ENCODE assay signal across 10 mouse cellular contexts in the genomic region with DNA sequence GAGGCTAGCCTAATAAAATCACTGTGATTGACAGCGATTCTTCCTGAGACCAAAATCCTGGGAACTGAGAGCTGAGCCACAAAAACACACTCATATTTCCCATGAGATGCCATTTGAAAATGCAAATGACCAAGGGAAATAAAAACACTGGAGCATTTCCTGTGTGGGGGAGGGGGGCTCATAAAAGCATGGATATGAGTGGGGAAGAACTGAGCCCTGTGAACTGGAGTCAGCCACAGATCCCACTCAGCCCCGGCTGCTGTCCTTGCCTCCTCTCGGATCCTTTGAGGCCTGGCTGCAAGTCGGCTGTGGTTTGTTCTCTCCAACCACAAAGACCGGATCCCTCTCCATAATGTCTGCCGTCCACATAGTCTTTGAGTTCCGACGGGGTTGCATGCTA.
A peak's percentile ranks its signal among the peaks of the same experiment; 100 is the strongest.
DNase-seq lines count a peak whose midpoint lies in the region; ATAC-seq lines count a peak whose summit lies in the region.
"Had no signal": no experiment of that assay in that cellular context is flagged by ENCODE, and none has a peak within 500 bp of the region (broad histone marks: within the 10 kb centered on the region; RNA-seq: fewer than 3 reads in every experiment).

No protein-coding gene starts in this region.

- H3K9ac ChIP-seq in forebrain, embryonic 12.5 days, result no peak overlapping the region
- H3K9ac ChIP-seq in forebrain, embryonic 13.5 days, result no peak overlapping the region
- H3K9ac ChIP-seq in midbrain, embryonic 14.5 days (replicated peaks; ENCODE audit: low read length), result no peak overlapping the region
- no peak overlapping the region for H3K9ac ChIP-seq in midbrain, embryonic 16.5 days (ENCODE audit: low read depth, low read length)
- H3K9ac ChIP-seq: liver, embryonic 15.5 days had no signal

- 77% methylated on average over 8 of the region's 8 CpGs for WGBS in forebrain, embryonic 12.5 days
- WGBS in forebrain, embryonic 13.5 days, result 77% methylated on average over 8 of the region's 8 CpGs
- 72% methylated on average over 8 of the region's 8 CpGs for WGBS in midbrain, embryonic 14.5 days
- WGBS in midbrain, embryonic 16.5 days, result 63% methylated on average over 8 of the region's 8 CpGs

- H3K9me3 ChIP-seq in forebrain, embryonic 12.5 days, result no peaks in the 10 kb centered on the region
- no peaks in the 10 kb centered on the region for H3K9me3 ChIP-seq in forebrain, embryonic 13.5 days (replicated peaks)
- no peaks in the 10 kb centered on the region for H3K9me3 ChIP-seq in midbrain, embryonic 14.5 days (ENCODE audit: control insufficient read depth, low read length)
- no peaks in the 10 kb centered on the region for H3K9me3 ChIP-seq in midbrain, embryonic 16.5 days (replicated peaks; ENCODE audit: control insufficient read depth, low read length, poor library complexity, severe bottlenecking)
- H3K9me3 ChIP-seq: liver, embryonic 15.5 days had no signal

- no peak for DNase-seq in midbrain, embryonic 14.5 days
- peak; percentile 69 to 76 for DNase-seq in kidney, postnatal 25 days
- DNase-seq in right cerebral cortex, postnatal 36 days (ENCODE audit: low spot score in 2 of 2), result no peak
- no peak for DNase-seq in right cerebral cortex, postnatal 25 days
- DNase-seq in cerebellum, postnatal 25 days, result no peak
- DNase-seq: B cell, adult 2 months had no signal

- H3K27me3 ChIP-seq in forebrain, embryonic 12.5 days, result no peaks in the 10 kb centered on the region
- no peaks in the 10 kb centered on the region for H3K27me3 ChIP-seq in forebrain, embryonic 13.5 days
- H3K27me3 ChIP-seq in midbrain, embryonic 14.5 days (ENCODE audit: control insufficient read depth, insufficient read depth, low read length), result no peaks in the 10 kb centered on the region
- no peaks in the 10 kb centered on the region for H3K27me3 ChIP-seq in midbrain, embryonic 16.5 days (ENCODE audit: control insufficient read depth, insufficient read depth, low read depth, low read length)

- H3K4me1 ChIP-seq in forebrain, embryonic 12.5 days, result peaks cover 23% of the 10 kb centered on the region
- H3K4me1 ChIP-seq in forebrain, embryonic 13.5 days, result peaks cover 14% of the 10 kb centered on the region
- H3K4me1 ChIP-seq in midbrain, embryonic 14.5 days (ENCODE audit: control insufficient read depth, insufficient read depth, low read length), result peaks cover 20% of the 10 kb centered on the region; the same call in 1 of the 2 replicates
- peaks cover 11% of the 10 kb centered on the region for H3K4me1 ChIP-seq in midbrain, embryonic 16.5 days (ENCODE audit: control insufficient read depth, insufficient read depth, low read length)
- H3K4me1 ChIP-seq: liver, embryonic 15.5 days had no signal

- H3K36me3 ChIP-seq in forebrain, embryonic 12.5 days (replicated peaks), result no peaks in the 10 kb centered on the region
- H3K36me3 ChIP-seq in forebrain, embryonic 13.5 days (ENCODE audit: poor library complexity, severe bottlenecking), result no peaks in the 10 kb centered on the region
- H3K36me3 ChIP-seq in midbrain, embryonic 14.5 days (ENCODE audit: control insufficient read depth, insufficient read depth, low read length), result no peaks in the 10 kb centered on the region
- no peaks in the 10 kb centered on the region for H3K36me3 ChIP-seq in midbrain, embryonic 16.5 days (ENCODE audit: control insufficient read depth, insufficient read depth, low read length)
- H3K36me3 ChIP-seq: liver, embryonic 15.5 days had no signal

- H3K4me2 ChIP-seq in forebrain, embryonic 12.5 days, result no peak overlapping the region
- H3K4me2 ChIP-seq in forebrain, embryonic 13.5 days, result no peak overlapping the region
- H3K4me2 ChIP-seq in midbrain, embryonic 14.5 days (ENCODE audit: low read length), result no peak overlapping the region
- H3K4me2 ChIP-seq in midbrain, embryonic 16.5 days (ENCODE audit: low read length), result no peak overlapping the region
- H3K4me2 ChIP-seq: liver, embryonic 15.5 days had no signal

- peak overlapping the region; percentile 54 for H3K27ac ChIP-seq in forebrain, embryonic 12.5 days
- no peak overlapping the region for H3K27ac ChIP-seq in forebrain, embryonic 13.5 days
- 0 out of 2 replicates have a peak overlapping the region, but pooled peaks have one; percentile 45 for H3K27ac ChIP-seq in midbrain, embryonic 14.5 days (replicated peaks; ENCODE audit: low read depth, low read length)
- no peak overlapping the region for H3K27ac ChIP-seq in midbrain, embryonic 16.5 days (ENCODE audit: low read length)
- H3K27ac ChIP-seq: liver, embryonic 15.5 days had no signal

- no peak overlapping the region for H3K4me3 ChIP-seq in forebrain, embryonic 12.5 days (replicated peaks)
- no peak overlapping the region for H3K4me3 ChIP-seq in forebrain, embryonic 13.5 days
- no peak overlapping the region for H3K4me3 ChIP-seq in midbrain, embryonic 14.5 days (replicated peaks; ENCODE audit: low read depth, low read length)
- H3K4me3 ChIP-seq in midbrain, embryonic 16.5 days (ENCODE audit: low read depth, low read length), result no peak overlapping the region
- H3K4me3 ChIP-seq: liver, embryonic 15.5 days had no signal

- 0 out of 2 replicates have a peak, but pooled peaks have one; percentile 51 for ATAC-seq in forebrain, embryonic 12.5 days (ENCODE audit: low FRiP score)
- ATAC-seq in forebrain, embryonic 13.5 days, result no peak
- ATAC-seq in midbrain, embryonic 14.5 days (ENCODE audit: low FRiP score, low TSS enrichment), result no peak
- ATAC-seq in midbrain, embryonic 16.5 days, result no peak

Comparison
In these comparisons a context has a peak if more than half of its experiments do, and no peak if none do; other contexts are left out.
1. H3K27ac ChIP-seq: peak in forebrain, embryonic 12.5 days (single experiment) and midbrain, embryonic 14.5 days (single experiment); none in forebrain, embryonic 13.5 days (single experiment) and midbrain, embryonic 16.5 days (single experiment).
2. DNase-seq: peak in kidney, postnatal 25 days (2 of 2); none in midbrain, embryonic 14.5 days (single experiment), right cerebral cortex, postnatal 36 days (0 of 2), right cerebral cortex, postnatal 25 days (single experiment) and cerebellum, postnatal 25 days (0 of 2).